Mouse (Mus musculus) frontal cortex, postnatal 14 days (tissue): Measurements from ENCODE around the gene Hist1h2ad.
"Not testable (repeated sequence)": the region's sequence is repeated elsewhere in the genome, so short reads cannot be mapped to it uniquely, and the experiment has no call there.

Source experiments
- DNase-seq, 2 experiments: peaks; one replicate each; pipeline ENCODE4 v3.0.0; 2022; ENCODE audit warnings: low spot score in 2 of 2

Gene Hist1h2ad

DNA sequence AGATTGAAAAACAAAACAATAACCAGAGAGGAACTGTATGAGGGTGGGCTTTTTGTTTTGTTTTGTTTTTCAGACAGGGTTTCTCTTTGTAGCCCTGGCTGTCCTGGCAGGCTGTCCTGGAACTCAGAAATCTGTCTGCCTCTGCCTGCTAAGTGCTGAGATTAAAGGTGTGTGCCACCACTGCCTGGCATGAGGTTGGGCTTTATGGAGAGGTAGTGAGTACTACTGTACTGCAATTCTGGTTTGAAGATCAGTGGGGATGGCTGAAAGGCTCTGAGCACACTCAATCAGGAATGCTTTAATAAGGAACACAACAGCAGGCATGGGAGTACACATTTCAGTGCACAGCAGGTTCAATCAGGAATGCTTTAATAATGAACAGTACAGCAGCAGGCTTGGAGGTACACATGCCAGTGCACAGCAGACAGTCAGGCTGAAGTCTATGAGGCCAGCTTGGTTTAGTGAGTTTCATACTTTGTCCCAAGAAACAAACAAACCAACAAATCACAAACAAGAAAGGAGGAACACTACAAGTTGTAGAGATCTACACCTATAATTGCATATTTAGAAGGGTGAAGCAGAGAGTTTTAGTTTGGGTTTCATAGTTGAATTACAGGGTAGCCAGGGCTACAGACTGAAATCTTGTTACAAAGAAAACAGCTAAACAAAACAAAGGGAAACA, 9.3 kb downstream of the Hist1h2ad start:
- DNase-seq: no peak

GRCm38 (mm10) chr13:23584331-23584730, 10.2 kb downstream of the Hist1h2ad start:
- DNase-seq: no peak

DNA sequence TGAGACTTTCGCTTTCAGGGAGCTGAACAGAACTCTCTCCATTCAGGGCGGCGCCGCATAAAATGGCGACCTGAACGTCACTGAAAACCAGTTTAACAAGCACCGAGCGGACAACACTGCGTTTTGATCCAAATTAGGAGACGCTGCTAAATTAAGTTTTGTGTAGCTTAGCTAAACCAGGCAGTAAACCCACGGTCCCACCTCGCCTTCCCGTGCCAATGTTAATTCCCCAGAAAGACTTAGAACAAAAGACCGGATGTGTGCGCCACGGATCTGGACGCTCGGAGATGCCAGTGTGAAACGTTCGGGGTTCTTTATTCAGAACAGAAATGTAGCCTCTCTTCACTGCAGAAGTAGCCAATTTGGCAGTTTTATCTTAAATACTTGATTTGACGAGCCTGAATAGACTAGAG, 10.9 kb downstream of the Hist1h2ad start:
- DNase-seq: peak; percentile 30 to 65

DNA sequence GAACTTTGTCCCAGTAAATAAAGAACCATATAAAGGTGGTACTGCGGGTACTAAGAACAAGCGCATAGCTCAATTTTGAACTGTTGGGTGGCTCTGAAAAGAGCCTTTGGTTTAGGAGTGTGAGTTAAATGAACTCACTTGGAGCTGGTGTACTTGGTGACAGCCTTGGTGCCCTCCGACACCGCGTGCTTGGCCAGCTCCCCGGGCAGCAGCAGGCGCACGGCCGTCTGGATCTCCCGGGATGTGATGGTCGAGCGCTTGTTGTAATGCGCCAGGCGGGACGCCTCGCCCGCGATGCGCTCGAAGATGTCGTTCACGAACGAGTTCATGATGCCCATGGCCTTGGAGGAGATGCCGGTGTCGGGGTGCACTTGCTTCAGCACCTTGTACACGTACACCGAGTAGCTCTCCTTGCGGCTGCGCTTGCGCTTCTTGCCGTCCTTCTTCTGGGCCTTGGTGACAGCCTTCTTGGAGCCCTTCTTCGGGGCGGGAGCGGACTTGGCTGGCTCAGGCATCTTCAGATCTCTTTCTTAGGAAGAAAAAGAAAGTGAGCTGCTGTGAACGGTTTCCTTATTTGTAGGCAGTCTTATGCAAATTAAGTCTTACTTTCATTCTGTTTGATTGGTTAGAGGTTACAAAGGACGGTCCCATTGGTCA, 11.4 kb downstream of the Hist1h2ad start:
- DNase-seq: peak; percentile 57 to 65

DNA sequence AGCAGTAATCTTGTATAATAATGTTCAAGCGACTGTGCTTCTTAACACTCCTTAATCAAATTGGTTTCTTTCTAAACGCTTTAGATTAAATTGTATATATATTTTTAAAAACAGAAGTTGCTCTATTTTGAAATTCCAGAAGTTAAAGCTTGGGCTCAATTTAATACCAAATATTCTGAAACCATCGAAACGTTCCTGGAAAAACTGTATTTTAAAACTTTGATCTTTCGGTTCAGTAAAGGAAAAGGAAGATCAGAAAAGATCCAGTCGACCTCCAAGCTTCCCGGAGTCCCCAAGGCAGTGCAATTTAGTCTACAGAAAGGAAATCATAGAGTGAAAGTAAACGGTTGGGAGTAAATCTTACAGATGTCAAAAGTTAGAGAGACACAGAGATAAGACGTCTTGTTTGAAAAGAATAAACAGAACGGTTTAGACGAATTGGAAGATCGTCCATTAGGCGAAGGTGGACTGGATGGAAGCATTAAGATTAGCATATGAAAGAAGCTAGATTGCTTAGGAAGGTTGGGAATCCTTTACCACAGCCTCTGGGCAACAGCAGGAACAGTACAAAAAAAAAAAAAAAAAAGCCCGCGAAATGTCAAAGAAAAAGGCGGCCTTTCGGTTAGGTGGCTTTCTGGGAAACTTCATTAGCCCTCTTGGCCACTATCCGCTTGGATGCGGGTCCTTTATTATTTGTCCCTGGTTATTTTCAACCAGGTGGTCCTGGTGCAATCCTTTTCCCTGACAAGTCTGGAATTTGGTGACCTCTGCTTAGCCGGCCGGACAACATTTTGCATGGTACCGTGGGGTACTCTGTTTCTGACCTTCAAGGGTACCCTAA, 12.1 kb downstream of the Hist1h2ad start:
- no peak for DNase-seq

GRCm38 (mm10) chr13:23586940-23587225, 12.7 kb downstream of the Hist1h2ad start:
- DNase-seq: no peak

GRCm38 (mm10) chr13:23591206-23591605, 17.0 kb downstream of the Hist1h2ad start:
- no peak for DNase-seq

DNA sequence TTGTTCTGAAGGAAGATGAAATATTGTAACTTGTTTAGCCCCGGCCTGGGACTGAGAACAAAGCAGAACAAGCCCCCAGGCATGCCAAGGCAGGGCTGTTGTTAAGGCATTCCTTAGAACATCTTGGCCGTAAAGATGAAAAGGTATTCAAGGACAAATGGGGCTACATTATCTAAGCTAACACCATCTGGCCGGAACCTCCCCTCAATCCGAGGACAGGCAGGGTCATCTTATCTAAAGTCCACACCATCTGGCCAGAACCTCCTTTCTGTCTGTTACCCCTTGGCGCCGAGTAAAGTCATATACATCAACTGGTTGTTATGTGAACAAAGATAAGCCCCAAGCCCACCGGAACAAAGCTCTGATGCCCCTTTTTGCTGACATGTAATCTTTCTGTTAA, 17.7 kb downstream of the Hist1h2ad start:
- DNase-seq: not testable (repeated sequence)

- DNase-seq: no peak
Observed at GRCm38 (mm10) chr13:23592614-23593013, 18.4 kb downstream of the Hist1h2ad start.

DNA sequence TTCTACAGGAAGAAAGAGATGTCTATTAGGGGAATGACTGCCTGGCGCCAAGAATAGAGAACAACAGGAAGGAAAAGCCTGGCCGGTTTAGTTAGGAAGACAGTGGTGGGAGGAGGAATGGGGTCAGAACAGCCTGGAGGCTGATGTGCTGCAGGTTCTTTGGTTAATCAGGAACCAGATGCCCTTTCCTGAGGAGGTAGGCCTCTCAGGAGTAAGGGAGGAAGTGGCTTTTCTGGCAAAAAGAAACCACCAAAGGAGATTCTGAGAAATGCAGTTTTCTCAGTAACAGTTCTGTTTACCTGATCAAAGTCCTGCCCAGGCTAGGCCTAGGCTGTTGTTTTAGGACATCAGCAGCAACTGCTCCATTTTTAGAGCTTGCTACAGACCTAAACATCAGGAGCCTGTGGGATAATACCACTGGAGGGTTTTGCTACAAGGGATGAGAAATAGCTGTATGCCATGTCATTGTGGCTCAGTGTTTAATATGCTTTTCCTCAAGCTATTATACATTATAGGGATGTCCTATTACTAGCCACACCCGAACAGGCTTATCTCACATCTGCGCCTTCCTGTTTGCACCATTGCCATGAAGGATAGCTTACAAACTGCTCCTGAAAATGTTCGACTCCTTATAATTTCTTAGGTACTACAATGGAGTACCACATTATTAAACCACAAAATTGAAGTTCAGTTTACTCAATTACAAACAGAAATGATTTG, 19.0 kb downstream of the Hist1h2ad start:
- no peak for DNase-seq

GRCm38 (mm10) chr13:23595185-23595584, 21.0 kb downstream of the Hist1h2ad start:
- no peak for DNase-seq

- DNase-seq: no peak
Observed at GRCm38 (mm10) chr13:23595622-23596372, 21.6 kb downstream of the Hist1h2ad start.

- DNase-seq: peak in 1 of 2 experiments; percentile 63
Observed at GRCm38 (mm10) chr13:23597957-23598356, 23.8 kb downstream of the Hist1h2ad start.

GRCm38 (mm10) chr13:23603182-23603699, 29.1 kb downstream of the Hist1h2ad start:
- no peak for DNase-seq

GRCm38 (mm10) chr13:23604452-23604851, 30.3 kb downstream of the Hist1h2ad start:
- DNase-seq: no peak

DNA sequence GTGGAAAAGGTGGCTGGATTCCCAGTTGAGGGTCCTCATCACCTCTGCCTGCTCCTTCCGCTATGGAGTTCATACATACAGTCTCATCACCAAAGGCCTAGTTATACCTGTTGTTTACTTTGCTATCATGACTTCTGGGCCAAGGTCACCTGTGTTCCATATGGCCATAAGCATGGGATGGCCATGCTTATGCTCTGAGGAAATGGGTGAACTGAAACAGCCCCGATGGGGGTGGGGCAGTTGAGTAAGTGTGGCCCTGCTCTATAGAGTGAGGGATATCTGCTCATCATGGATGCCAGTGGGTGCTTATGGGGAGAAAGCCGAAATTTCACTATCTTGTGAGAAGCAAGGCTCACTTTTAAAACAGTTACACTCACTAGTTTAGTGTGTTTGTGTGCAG, 30.9 kb downstream of the Hist1h2ad start:
- DNase-seq: no peak

DNA sequence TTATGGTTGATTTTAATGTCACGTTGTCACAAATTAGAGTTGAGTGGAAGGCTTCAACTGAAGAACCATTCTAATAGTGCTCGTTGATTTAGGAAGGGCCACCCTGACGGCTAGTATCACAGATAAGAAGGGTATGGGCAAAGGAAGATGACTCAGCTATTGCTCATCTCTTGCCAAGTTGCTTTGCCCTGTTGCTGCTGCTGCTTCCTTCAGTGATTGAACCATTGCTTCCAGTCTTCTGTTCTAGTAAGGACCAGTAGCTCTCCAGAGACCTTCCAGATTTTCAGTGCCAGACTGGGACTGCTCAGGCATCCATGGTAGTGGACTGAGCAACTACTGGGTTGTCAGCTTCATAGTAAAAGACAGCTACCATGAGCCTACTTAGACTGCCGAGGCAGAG, 35.0 kb downstream of the Hist1h2ad start:
- DNase-seq: no peak

- no peak for DNase-seq
Observed at GRCm38 (mm10) chr13:23609844-23610243, 35.7 kb downstream of the Hist1h2ad start.

GRCm38 (mm10) chr13:23610393-23610792, 36.2 kb downstream of the Hist1h2ad start:
- no peak for DNase-seq

DNA sequence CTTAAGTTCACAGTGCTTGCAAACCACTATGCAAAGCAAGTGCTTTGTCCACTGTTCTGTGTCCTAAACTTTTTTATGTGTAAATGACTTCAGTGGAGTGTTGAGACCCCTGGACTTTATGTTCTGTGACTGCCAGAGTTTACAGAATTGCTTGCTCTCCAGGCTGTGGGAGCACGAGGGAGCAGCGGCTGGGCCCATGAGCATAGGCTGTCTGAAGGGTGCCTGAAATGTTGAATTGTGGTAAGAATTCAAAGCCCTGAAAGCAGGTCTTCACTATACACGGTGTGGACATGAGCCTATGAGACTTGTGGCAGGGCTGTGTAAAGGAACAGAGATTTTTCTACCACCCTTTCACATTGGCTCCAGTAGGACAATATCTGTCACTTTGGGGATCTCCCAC, 37.5 kb downstream of the Hist1h2ad start:
- no peak for DNase-seq

DNA sequence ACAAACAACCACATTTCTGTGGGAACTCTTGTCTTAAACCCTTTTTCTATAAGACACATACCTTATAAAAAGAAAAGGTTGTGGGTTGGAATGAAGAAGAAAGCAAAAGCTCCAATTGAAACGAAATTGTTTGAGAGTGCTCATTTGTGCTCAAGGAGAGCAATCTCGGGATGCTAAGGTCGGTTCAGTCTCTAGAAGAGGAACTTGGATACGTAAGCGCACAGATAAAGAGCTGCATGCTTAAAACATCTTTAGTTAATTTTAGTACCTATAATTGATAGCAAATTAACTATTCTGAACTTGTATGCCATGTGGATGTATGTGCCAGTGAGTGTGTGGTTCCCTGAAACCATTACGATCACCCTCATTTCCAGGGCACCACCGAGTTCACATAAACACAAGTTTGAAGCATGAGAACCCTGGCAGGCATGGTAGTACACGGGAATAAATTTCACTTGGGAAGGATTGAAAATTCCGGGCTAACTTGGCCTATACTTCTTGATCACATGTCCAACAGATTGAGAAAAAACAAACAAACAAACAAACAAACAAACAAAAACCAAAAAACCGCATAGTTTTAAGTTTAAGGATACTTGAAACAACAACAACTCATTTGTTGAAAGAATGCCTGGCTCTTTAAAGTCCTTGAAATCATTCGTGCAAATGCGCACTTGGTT, 46.0 kb downstream of the Hist1h2ad start:
- no peak for DNase-seq
